Mouse (Mus musculus) kidney, adult 2 months (tissue): ENCODE measurements around the gene Slc26a10. TPM values are rescaled to one million over a fixed set of nuclear protein-coding genes. Genes with fewer than 3 reads are reported as not detected.

ENCODE experiments used
- DNase-seq: peaks from one replicate; pipeline ENCODE4 v3.0.0; 2021
- H3K27ac ChIP-seq: fragments of 200-500 bp; 2 replicates; pipeline ENCODE4 v1.5.1; 2012; ENCODE audit warnings: low read depth, low read length, control low read depth, inconsistent platforms; ENCODE audit not compliant: insufficient read depth
- H3K27me3 ChIP-seq: fragments of 200-500 bp; replicated peaks from 2 replicates; pipeline ENCODE4 v1.6.1; 2012; ENCODE audit warnings: mild to moderate bottlenecking, moderate library complexity, low read length, inconsistent platforms; ENCODE audit not compliant: control insufficient read depth, insufficient read depth
- H3K36me3 ChIP-seq: fragments of 200-500 bp; 2 replicates; pipeline ENCODE4 v1.6.1; 2012; ENCODE audit warnings: mild to moderate bottlenecking, moderate library complexity, low read length, inconsistent platforms; ENCODE audit not compliant: control insufficient read depth, insufficient read depth
- H3K4me1 ChIP-seq: fragments of 200-500 bp; 2 replicates; pipeline ENCODE4 v1.6.1; 2011; ENCODE audit warnings: low read length; ENCODE audit not compliant: control insufficient read depth, insufficient read depth
- H3K4me3 ChIP-seq: fragments of 200-500 bp; 2 replicates; pipeline ENCODE4 v1.5.1; 2011; ENCODE audit warnings: mild to moderate bottlenecking, low read depth, low read length, control low read depth; ENCODE audit not compliant: insufficient read depth
- CTCF ChIP-seq: fragments of 200-500 bp; conservative IDR thresholded peaks from 2 replicates; pipeline ENCODE4 v1.5.1; 2011; ENCODE audit warnings: low read depth, mild to moderate bottlenecking, control low read depth, low read length, moderate library complexity, mixed read lengths; ENCODE audit not compliant: insufficient read depth, insufficient read length
- POLR2A ChIP-seq: fragments of 200-500 bp; IDR thresholded peaks from one replicate; pipeline ENCODE4 v1.6.1; 2011; ENCODE audit warnings: low read depth, low read length, control low read depth
- WGBS: fragments of 180-500 bp; shearing (Covaris S2); methylation state at CpG from one replicate; pipeline ENCODE4 v1.1.7; 2018; 5-methylcytosine and 5-hydroxymethylcytosine counted together
- polyA plus RNA-seq: library from polyadenylated mRNA; depleted of rRNA; stranded (reverse); fragments of >200 nt; gene quantifications from 2 replicates; pipeline ENCODE4 v1.2.3, GENCODE M21; 2012

Gene Slc26a10
- polyA plus RNA-seq, 1 experiment: 8.1 TPM

- no peak for DNase-seq
- Histone ChIP-seq H3K27ac (peak overlapping the region; percentile 77), H3K36me3 (no peaks in the 10 kb centered on the region), H3K4me3 (peak overlapping the region; percentile 59), H3K27me3 (no peaks in the 10 kb centered on the region), H3K4me1 (peaks cover 8% of the 10 kb centered on the region; the same call in 1 of the 2 replicates)
- WGBS: 72% methylated on average over 13 of the region's 13 CpGs
- no peak for TF ChIP-seq POLR2A
- TF ChIP-seq CTCF: no peak
Measured at GRCm38 (mm10) chr10:127209928-127210570, 29.6 kb upstream of the Slc26a10 start.

DNA sequence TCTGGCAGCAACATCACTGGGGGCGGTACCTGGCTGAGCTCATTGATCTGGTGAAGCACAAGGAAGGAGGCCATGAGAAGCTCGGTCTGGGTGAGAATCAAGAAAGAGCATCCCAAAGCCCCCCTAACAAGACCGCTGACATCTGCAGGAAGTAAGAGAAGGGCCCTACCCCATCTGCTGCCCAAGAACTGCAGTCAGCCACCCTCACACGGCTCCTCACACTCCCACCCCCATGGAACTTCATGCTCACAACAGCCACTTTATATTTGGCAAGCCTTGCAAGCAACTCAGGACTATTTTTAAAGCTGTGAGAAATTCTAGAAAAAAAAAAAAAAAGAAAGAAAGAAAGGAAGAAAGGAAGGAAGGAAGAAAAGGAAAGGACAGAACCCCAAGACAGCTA, 28.5 kb upstream of the Slc26a10 start:
- peaks cover 1% of the 10 kb centered on the region; the same call in 1 of the 2 replicates for H3K36me3 ChIP-seq
- no peaks in the 10 kb centered on the region for H3K27me3 ChIP-seq
- no peak for DNase-seq
- H3K27ac ChIP-seq: no peak overlapping the region
- H3K4me3 ChIP-seq: no peak overlapping the region
- H3K4me1 ChIP-seq: peaks cover 8% of the 10 kb centered on the region; the same call in 1 of the 2 replicates
- 67% methylated on average over 4 of the region's 4 CpGs for WGBS
- TF ChIP-seq CTCF (no peak), POLR2A (no peak)

- no peak for DNase-seq
- H3K27ac ChIP-seq: no peak overlapping the region
- H3K27me3 ChIP-seq: no peaks in the 10 kb centered on the region
- 81% methylated on average over 10 of the region's 10 CpGs for whole genome bisulfite sequencing
- H3K4me1 ChIP-seq: peaks cover 5% of the 10 kb centered on the region; the same call in 1 of the 2 replicates
- no peak for TF ChIP-seq CTCF
- TF ChIP-seq POLR2A: no peak
- H3K36me3 ChIP-seq: peaks cover 3% of the 10 kb centered on the region
- no peak overlapping the region for H3K4me3 ChIP-seq
Measured at GRCm38 (mm10) chr10:127205373-127205772, 24.9 kb upstream of the Slc26a10 start.

GRCm38 (mm10) chr10:127204589-127204988, 24.1 kb upstream of the Slc26a10 start:
- DNase-seq: no peak
- Histone ChIP-seq H3K27ac (no peak overlapping the region), H3K4me1 (no peaks in the 10 kb centered on the region), H3K4me3 (no peak overlapping the region), H3K27me3 (no peaks in the 10 kb centered on the region), H3K36me3 (peaks cover 3% of the 10 kb centered on the region)
- WGBS: 85% methylated on average over 5 of the region's 5 CpGs
- TF ChIP-seq CTCF: no peak
- no peak for TF ChIP-seq POLR2A

- no peak for DNase-seq
- H3K27ac ChIP-seq: no peak overlapping the region
Measured at GRCm38 (mm10) chr10:127203106-127203505, 22.7 kb upstream of the Slc26a10 start.

DNA sequence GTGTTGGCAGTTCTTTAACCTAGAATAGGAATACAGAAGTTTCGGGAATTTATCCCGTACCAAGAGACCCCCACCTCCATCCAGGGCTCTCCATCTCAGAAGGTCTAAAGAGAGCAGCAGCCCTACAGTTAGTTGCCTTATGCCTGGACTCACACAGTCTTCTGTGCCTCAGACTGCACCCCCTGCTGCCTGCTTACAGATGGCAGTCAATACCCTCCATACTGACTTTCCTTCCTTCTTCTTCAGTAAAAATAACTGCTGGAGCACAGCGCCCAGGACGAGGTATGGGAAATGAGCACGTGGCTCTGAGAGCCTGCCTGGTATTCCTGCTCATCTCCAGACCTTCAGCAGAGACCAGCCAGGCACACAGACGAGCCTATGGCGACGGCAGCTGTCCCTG, 19.8 kb upstream of the Slc26a10 start:
- 85% methylated on average over 8 of the region's 8 CpGs for WGBS
- no peak for DNase-seq
- H3K4me3 ChIP-seq: no peak overlapping the region
- H3K27ac ChIP-seq: no peak overlapping the region
- H3K36me3 ChIP-seq: peaks cover 3% of the 10 kb centered on the region
- no peaks in the 10 kb centered on the region for H3K27me3 ChIP-seq
- peaks cover 9% of the 10 kb centered on the region; the same call in 1 of the 2 replicates for H3K4me1 ChIP-seq
- TF ChIP-seq POLR2A: no peak
- TF ChIP-seq CTCF: no peak

More at GRCm38 (mm10) chr10:127203106-127203505, 22.7 kb upstream of the Slc26a10 start:
- Histone ChIP-seq H3K4me3 (no peak overlapping the region), H3K36me3 (peaks cover 3% of the 10 kb centered on the region), H3K4me1 (peaks cover 5% of the 10 kb centered on the region; the same call in 1 of the 2 replicates), H3K27me3 (no peaks in the 10 kb centered on the region)
- TF ChIP-seq POLR2A: no peak
- TF ChIP-seq CTCF: no peak
- WGBS: 88% methylated on average over 3 of the region's 3 CpGs

GRCm38 (mm10) chr10:127199474-127199873, 19.0 kb upstream of the Slc26a10 start:
- Histone ChIP-seq H3K36me3 (peaks cover 3% of the 10 kb centered on the region), H3K27me3 (no peaks in the 10 kb centered on the region), H3K27ac (no peak overlapping the region), H3K4me1 (peaks cover 15% of the 10 kb centered on the region), H3K4me3 (no peak overlapping the region)
- DNase-seq: no peak
- WGBS: 77% methylated on average over 11 of the region's 11 CpGs
- TF ChIP-seq POLR2A (no peak), CTCF (no peak)
